Mouse (Mus musculus) stomach, embryonic 14.5 days (tissue): ENCODE data around the gene Dnajb11. TPM values are rescaled to one million over a fixed set of nuclear protein-coding genes. Genes with fewer than 3 reads are reported as not detected.

ENCODE experiments used
- ATAC-seq: fragments of 200-750 bp; cut with Nextera tagmentation; 2 replicates; pipeline ENCODE4 v1.8.0; 2017; ENCODE audit warnings: low read depth, moderate TSS enrichment; ENCODE audit not compliant: insufficient number of reproducible peaks, insufficient read depth, low FRiP score
- H3K27ac ChIP-seq: fragments of 300-500 bp; sonication (generic); 2 replicates; pipeline ENCODE4 v1.5.1; 2014; ENCODE audit warnings: mild to moderate bottlenecking, low read length, moderate library complexity, mixed read lengths
- H3K27me3 ChIP-seq: fragments of 300-500 bp; sonication (generic); 2 replicates; pipeline ENCODE4 v1.6.1; 2014; ENCODE audit warnings: low read length, control low read depth, mixed read lengths; ENCODE audit not compliant: control insufficient read depth, insufficient read depth
- H3K36me3 ChIP-seq: fragments of 300-500 bp; sonication (generic); 2 replicates; pipeline ENCODE4 v1.6.1; 2014; ENCODE audit warnings: mild to moderate bottlenecking, control low read depth, low read length, moderate library complexity, mixed read lengths; ENCODE audit not compliant: control insufficient read depth, insufficient read depth
- H3K4me1 ChIP-seq: fragments of 300-500 bp; sonication (generic); 2 replicates; pipeline ENCODE4 v1.6.1; 2014; ENCODE audit warnings: low read length, control low read depth, mixed read lengths; ENCODE audit not compliant: control insufficient read depth, insufficient read depth
- H3K4me2 ChIP-seq: fragments of 300-500 bp; sonication (generic); replicated peaks from 2 replicates; pipeline ENCODE4 v1.6.1; 2014; ENCODE audit warnings: low read depth, low read length, control low read depth
- H3K4me3 ChIP-seq: fragments of 300-500 bp; sonication (generic); 2 replicates; pipeline ENCODE4 v1.5.1; 2014; ENCODE audit warnings: low read depth, low read length, control low read depth
- H3K9ac ChIP-seq: fragments of 300-500 bp; sonication (generic); replicated peaks from 2 replicates; pipeline ENCODE4 v1.6.1; 2014; ENCODE audit warnings: low read depth, mild to moderate bottlenecking, control low read depth, low read length, moderate library complexity, mixed read lengths
- H3K9me3 ChIP-seq: fragments of 300-500 bp; sonication (generic); 2 replicates; pipeline ENCODE4 v1.6.1; 2016; ENCODE audit warnings: low read depth, low read length, control low read depth; ENCODE audit not compliant: control insufficient read depth
- WGBS: fragments of 180-500 bp; shearing (Covaris S2); extraction: QIAGEN DNeasy Blood & Tissue Kit; methylation state at CpG from one replicate; pipeline ENCODE4 v1.1.7; 2014; 5-methylcytosine and 5-hydroxymethylcytosine counted together
- polyA plus RNA-seq: library from polyadenylated mRNA; unstranded; fragments of >200 nt; fragmentation: Nextera tagmentation; extraction: Ambion mirVana; gene quantifications from 2 replicates; pipeline ENCODE4 v1.2.1, GENCODE M21; 2014

The Dnajb11 gene
- polyA plus RNA-seq, 1 experiment from 2014 or later, result 75.1 TPM

GRCm38 (mm10) chr16:22876218-22877043 is 18.8 kb downstream of the Dnajb11 start:
- no peak overlapping the region for H3K27ac ChIP-seq
- H3K4me1 ChIP-seq, result no peaks in the 10 kb centered on the region
- H3K4me2 ChIP-seq, result no peak overlapping the region
- 41% methylated on average over 9 of the region's 9 CpGs for WGBS
- H3K9me3 ChIP-seq, result no peaks in the 10 kb centered on the region
- H3K27me3 ChIP-seq, result no peaks in the 10 kb centered on the region
- peaks cover 18% of the 10 kb centered on the region for H3K36me3 ChIP-seq
- no peak overlapping the region for H3K4me3 ChIP-seq
- no peak for ATAC-seq
- no peak overlapping the region for H3K9ac ChIP-seq

GRCm38 (mm10) chr16:22877660-22878390 is 20.2 kb downstream of the Dnajb11 start:
- Histone ChIP-seq H3K4me1 (no peaks in the 10 kb centered on the region), H3K27ac (no peak overlapping the region), H3K9me3 (no peaks in the 10 kb centered on the region), H3K36me3 (peaks cover 4% of the 10 kb centered on the region; the same call in 1 of the 2 replicates), H3K27me3 (no peaks in the 10 kb centered on the region), H3K9ac (no peak overlapping the region), H3K4me2 (no peak overlapping the region), H3K4me3 (no peak overlapping the region)
- ATAC-seq, result no peak
- WGBS, result 81% methylated on average over 11 of the region's 11 CpGs

GRCm38 (mm10) chr16:22878716-22879115 is 21.1 kb downstream of the Dnajb11 start:
- Histone ChIP-seq H3K4me2 (no peak overlapping the region), H3K9ac (no peak overlapping the region), H3K4me3 (no peak overlapping the region), H3K9me3 (no peaks in the 10 kb centered on the region), H3K4me1 (no peaks in the 10 kb centered on the region), H3K27me3 (no peaks in the 10 kb centered on the region), H3K27ac (no peak overlapping the region), H3K36me3 (no peaks in the 10 kb centered on the region)
- no peak for ATAC-seq
- 78% methylated on average over 7 of the region's 7 CpGs for WGBS

GRCm38 (mm10) chr16:22879945-22880595 is 22.4 kb downstream of the Dnajb11 start:
- Histone ChIP-seq H3K36me3 (no peaks in the 10 kb centered on the region), H3K4me1 (no peaks in the 10 kb centered on the region), H3K27me3 (no peaks in the 10 kb centered on the region), H3K27ac (no peak overlapping the region), H3K4me2 (no peak overlapping the region), H3K9me3 (no peaks in the 10 kb centered on the region), H3K9ac (no peak overlapping the region), H3K4me3 (no peak overlapping the region)
- no peak for ATAC-seq
- 63% methylated on average over 7 of the region's 7 CpGs for WGBS

GRCm38 (mm10) chr16:22880900-22881299 is 23.3 kb downstream of the Dnajb11 start:
- Histone ChIP-seq H3K9me3 (no peaks in the 10 kb centered on the region), H3K27me3 (no peaks in the 10 kb centered on the region), H3K4me2 (no peak overlapping the region), H3K27ac (no peak overlapping the region), H3K9ac (no peak overlapping the region), H3K36me3 (no peaks in the 10 kb centered on the region), H3K4me1 (no peaks in the 10 kb centered on the region), H3K4me3 (no peak overlapping the region)
- WGBS, result 31% methylated on average over 6 of the region's 6 CpGs
- no peak for ATAC-seq

GRCm38 (mm10) chr16:22881487-22881886 is 23.8 kb downstream of the Dnajb11 start:
- H3K9me3 ChIP-seq, result no peaks in the 10 kb centered on the region
- H3K4me3 ChIP-seq, result no peak overlapping the region
- H3K36me3 ChIP-seq, result no peaks in the 10 kb centered on the region
- H3K4me1 ChIP-seq, result no peaks in the 10 kb centered on the region
- H3K4me2 ChIP-seq, result no peak overlapping the region
- no peak for ATAC-seq
- no peak overlapping the region for H3K9ac ChIP-seq
- no peak overlapping the region for H3K27ac ChIP-seq
- 69% methylated on average over 4 of the region's 4 CpGs for WGBS
- no peaks in the 10 kb centered on the region for H3K27me3 ChIP-seq

GRCm38 (mm10) chr16:22883441-22883840 is 25.8 kb downstream of the Dnajb11 start:
- H3K4me1 ChIP-seq, result no peaks in the 10 kb centered on the region
- no peaks in the 10 kb centered on the region for H3K27me3 ChIP-seq
- no peak overlapping the region for H3K4me3 ChIP-seq
- no peak overlapping the region for H3K9ac ChIP-seq
- H3K36me3 ChIP-seq, result no peaks in the 10 kb centered on the region
- H3K9me3 ChIP-seq, result no peaks in the 10 kb centered on the region
- H3K27ac ChIP-seq, result no peak overlapping the region
- no peak for ATAC-seq
- WGBS, result 86% methylated on average over 5 of the region's 5 CpGs
- no peak overlapping the region for H3K4me2 ChIP-seq

- no peak overlapping the region for H3K27ac ChIP-seq
- H3K4me3 ChIP-seq, result no peak overlapping the region
- H3K9me3 ChIP-seq, result no peaks in the 10 kb centered on the region
- H3K36me3 ChIP-seq, result no peaks in the 10 kb centered on the region
- H3K4me2 ChIP-seq, result no peak overlapping the region
- H3K9ac ChIP-seq, result no peak overlapping the region
- 37% methylated on average over 4 of the region's 4 CpGs for WGBS
- no peak for ATAC-seq
- no peaks in the 10 kb centered on the region for H3K27me3 ChIP-seq
- H3K4me1 ChIP-seq, result no peaks in the 10 kb centered on the region
Measured at GRCm38 (mm10) chr16:22885356-22885755, 27.7 kb downstream of the Dnajb11 start.
